Comparison of ENCODE assay signal across 9 mouse cellular contexts in the genomic region with DNA sequence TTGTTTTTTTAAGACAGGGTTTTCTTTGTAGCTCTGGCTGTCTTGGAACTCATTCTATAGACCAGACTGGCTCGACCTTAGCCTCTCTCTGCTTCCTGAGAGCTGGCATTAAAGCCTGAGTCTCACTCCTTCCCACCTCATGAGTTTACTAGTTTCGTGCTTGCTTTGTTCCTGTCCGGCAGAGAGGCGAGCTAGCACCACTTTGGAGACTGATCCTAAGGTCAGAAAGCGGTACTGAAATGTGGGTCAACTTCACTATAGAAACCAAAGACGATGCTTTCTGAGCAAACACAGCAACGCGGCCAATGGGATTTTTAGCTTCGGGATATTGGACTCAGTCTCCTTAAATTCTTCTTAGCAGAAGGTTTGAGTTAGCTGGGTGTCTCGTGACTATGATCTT. TPM values are rescaled to one million over a fixed set of nuclear protein-coding genes. Genes with fewer than 3 reads are reported as not detected.
DNase-seq lines count a peak whose midpoint lies in the region; ATAC-seq lines count a peak whose summit lies in the region.
"Had no signal": no experiment of that assay in that cellular context is flagged by ENCODE, and none has a peak within 500 bp of the region (broad histone marks: within the 10 kb centered on the region; RNA-seq: fewer than 3 reads in every experiment).

No protein-coding gene starts in this region.

- peaks cover 9% of the 10 kb centered on the region for H3K4me1 ChIP-seq in heart, embryonic 16.5 days (ENCODE audit: control insufficient read depth, insufficient read depth, low read length)
- peaks cover 12% of the 10 kb centered on the region for H3K4me1 ChIP-seq in embryonic facial prominence, embryonic 15.5 days
- peaks cover 17% of the 10 kb centered on the region for H3K4me1 ChIP-seq in limb, embryonic 15.5 days

- H3K4me2 ChIP-seq in heart, embryonic 16.5 days (ENCODE audit: low read depth, low read length) = peak overlapping the region; percentile 90; the same call in 1 of the 2 replicates
- peak overlapping the region; percentile 93 for H3K4me2 ChIP-seq in embryonic facial prominence, embryonic 15.5 days (replicated peaks)
- peak overlapping the region; percentile 92 for H3K4me2 ChIP-seq in limb, embryonic 15.5 days

- DNase-seq in heart, postnatal 4 days = no peak
- DNase-seq in ZHBTc4 (ENCODE audit: low read depth, low spot score) = peak; percentile 15
- no peak for DNase-seq in yolk sac, embryonic 10.5 days (ENCODE audit: low spot score)
- no peak for DNase-seq in right cerebral cortex, adult 2 months (ENCODE audit: low spot score in 2 of 2)
- DNase-seq: lung, adult 2 months had no signal

- H3K9ac ChIP-seq in heart, embryonic 16.5 days (ENCODE audit: low read length) = no peak overlapping the region
- no peak overlapping the region for H3K9ac ChIP-seq in embryonic facial prominence, embryonic 15.5 days
- H3K9ac ChIP-seq in limb, embryonic 15.5 days = no peak overlapping the region

- H3K9me3 ChIP-seq in heart, embryonic 16.5 days (replicated peaks; ENCODE audit: control insufficient read depth, low read length) = no peaks in the 10 kb centered on the region
- H3K9me3 ChIP-seq in embryonic facial prominence, embryonic 15.5 days (replicated peaks) = no peaks in the 10 kb centered on the region
- H3K9me3 ChIP-seq in limb, embryonic 15.5 days = no peaks in the 10 kb centered on the region

- 43% methylated on average over 10 of the region's 10 CpGs for WGBS in heart, embryonic 16.5 days
- WGBS in embryonic facial prominence, embryonic 15.5 days = 24% methylated on average over 10 of the region's 10 CpGs
- 37% methylated on average over 10 of the region's 10 CpGs for WGBS in limb, embryonic 15.5 days

- no peaks in the 10 kb centered on the region for H3K36me3 ChIP-seq in heart, embryonic 16.5 days (ENCODE audit: control insufficient read depth, insufficient read depth)
- no peaks in the 10 kb centered on the region for H3K36me3 ChIP-seq in embryonic facial prominence, embryonic 15.5 days
- no peaks in the 10 kb centered on the region for H3K36me3 ChIP-seq in limb, embryonic 15.5 days

- no peak for ATAC-seq in heart, embryonic 16.5 days (replicated peaks; ENCODE audit: extremely low read depth, insufficient read depth, low FRiP score)
- ATAC-seq in embryonic facial prominence, embryonic 15.5 days (ENCODE audit: insufficient number of reproducible peaks, low FRiP score, low TSS enrichment, low read depth) = no peak
- ATAC-seq in limb, embryonic 15.5 days (ENCODE audit: insufficient number of reproducible peaks, low FRiP score, low TSS enrichment, low read depth) = no peak
- ATAC-seq in megakaryocyte, adult 5-6 weeks (ENCODE audit: poor library complexity, severe bottlenecking) = no peak

- H3K4me3 ChIP-seq in heart, embryonic 16.5 days (ENCODE audit: low read length) = no peak overlapping the region
- peak overlapping the region; percentile 86 for H3K4me3 ChIP-seq in embryonic facial prominence, embryonic 15.5 days (replicated peaks)
- peak overlapping the region; percentile 84; the same call in 1 of the 2 replicates for H3K4me3 ChIP-seq in limb, embryonic 15.5 days

- no peaks in the 10 kb centered on the region for H3K27me3 ChIP-seq in heart, embryonic 16.5 days (ENCODE audit: control insufficient read depth, insufficient read depth, low read length)
- no peaks in the 10 kb centered on the region for H3K27me3 ChIP-seq in embryonic facial prominence, embryonic 15.5 days
- no peaks in the 10 kb centered on the region for H3K27me3 ChIP-seq in limb, embryonic 15.5 days

- no peak overlapping the region for H3K27ac ChIP-seq in heart, embryonic 16.5 days (ENCODE audit: low read length)
- H3K27ac ChIP-seq in embryonic facial prominence, embryonic 15.5 days (replicated peaks) = no peak overlapping the region
- H3K27ac ChIP-seq in limb, embryonic 15.5 days = no peak overlapping the region

RNA-seq across cellular contexts. Expression of a gene that starts 1.3 kb away (rescaled TPM):
- polyA plus RNA-seq in heart, embryonic 16.5 days (2015; fragmentation: Nextera tagmentation; extraction: Ambion mirVana) = 11.7 and 12.0 TPM in 2 replicates
- total RNA-seq in heart, postnatal 4 days (2021) = 10 to 100 TPM; 29.3 to 37.9 TPM
- polyA plus RNA-seq in embryonic facial prominence, embryonic 15.5 days (2015; fragmentation: Nextera tagmentation; extraction: Ambion mirVana) = 11.0 and 11.4 TPM in 2 replicates
- 11.2 and 11.5 TPM in 2 replicates for polyA plus RNA-seq in limb, embryonic 15.5 days (2015; fragmentation: Nextera tagmentation; extraction: Ambion mirVana)
- total RNA-seq in megakaryocyte, adult 5-6 weeks (2015) = 0.27 and 1.1 TPM in 2 replicates
- total RNA-seq in megakaryocyte, adult 5-6 weeks (2017) = 0.04 and 0.20 TPM in 2 replicates
